Mouse (Mus musculus) frontal cortex, postnatal 14 days (tissue): ENCODE data around the gene Fdps.
A peak's percentile ranks its signal among the peaks of the same experiment; 100 is the strongest.
"Not testable (repeated sequence)": the region's sequence is repeated elsewhere in the genome, so short reads cannot be mapped to it uniquely, and the experiment has no call there.

ENCODE experiments used
- DNase-seq, 2 experiments: peaks; one replicate each; pipeline ENCODE4 v3.0.0; 2022; ENCODE audit warnings: low spot score in 2 of 2

Gene Fdps

DNA sequence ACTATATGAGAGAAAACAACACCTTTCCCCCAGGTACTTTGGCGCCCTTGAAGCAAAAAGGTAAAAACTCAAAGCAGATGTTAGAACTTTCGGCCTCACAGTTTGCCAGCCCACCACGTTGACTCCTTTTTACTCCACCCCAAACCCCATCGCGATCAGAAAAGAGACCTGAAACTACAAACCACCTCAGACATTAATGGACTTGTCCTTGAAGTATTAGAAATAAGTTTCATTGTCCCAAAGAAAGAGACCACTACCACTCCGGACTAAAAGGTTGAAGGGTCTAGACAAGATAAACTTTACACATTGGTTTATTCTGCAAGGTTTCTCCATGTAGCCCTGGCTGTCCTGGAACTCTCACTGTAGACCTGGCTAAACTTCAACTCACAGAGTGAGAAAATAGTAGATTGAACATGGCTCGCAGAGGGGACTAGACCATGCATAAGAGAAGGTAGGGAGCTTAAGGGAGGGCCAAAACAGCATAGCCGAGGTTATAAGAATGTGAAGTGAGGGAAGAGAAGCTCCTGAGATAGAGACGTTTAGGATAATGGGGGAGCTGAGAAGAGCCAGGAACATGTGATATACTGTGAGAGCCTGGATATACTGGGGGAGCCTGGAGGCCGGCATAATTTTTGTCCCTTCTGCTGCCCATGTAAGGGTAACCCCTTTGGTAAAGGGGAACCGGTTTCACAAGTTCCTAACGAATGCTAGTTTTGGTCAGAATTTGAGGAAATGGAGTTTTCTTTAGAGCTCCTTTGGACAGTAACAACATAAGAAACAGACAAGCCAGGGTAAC is 934 bp upstream of the Fdps start:
- DNase-seq: no peak

DNA sequence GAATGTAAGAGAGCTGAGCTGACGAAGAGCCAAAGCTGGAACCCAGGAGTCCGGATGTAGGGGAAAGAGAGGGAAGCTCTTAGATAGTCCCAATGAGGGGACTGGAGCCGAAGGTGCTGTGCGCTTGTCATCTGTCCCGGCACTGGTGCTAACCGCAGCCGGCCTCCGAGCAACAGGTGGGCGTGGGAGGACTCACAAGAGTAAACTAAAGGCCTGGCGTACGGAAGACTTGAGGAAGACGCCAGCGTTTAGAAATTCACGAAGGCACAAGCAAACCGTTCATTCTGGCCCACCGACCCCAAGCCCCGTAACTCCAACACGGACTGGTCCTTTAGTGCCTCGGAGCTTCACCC is 324 bp downstream of the Fdps start:
- no peak for DNase-seq

DNA sequence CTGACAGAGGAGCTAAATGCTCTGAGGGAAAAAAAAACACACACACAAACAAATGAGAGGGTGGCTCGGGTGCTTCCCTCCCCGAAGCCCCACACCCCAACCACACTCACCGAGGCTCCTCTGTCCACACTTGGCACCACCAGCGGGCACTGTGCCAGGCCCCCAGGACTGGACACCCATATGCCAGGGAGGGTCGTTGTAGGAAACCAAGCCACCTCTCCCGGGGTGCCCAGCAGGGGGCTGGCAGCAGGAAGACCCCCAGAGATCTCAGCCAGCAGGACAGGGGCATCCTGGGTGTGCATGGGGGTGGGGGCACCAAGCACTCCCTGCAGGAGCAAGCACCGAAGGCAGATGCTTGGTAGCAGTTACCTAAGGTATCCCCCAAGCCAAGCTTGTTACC is 948 bp downstream of the Fdps start, which contains the start of gene Gm43738:
Gene Gm43738 (minus strand): TSS at position 289 of the 400 bp plus-strand sequence.
- no peak for DNase-seq

- no peak for DNase-seq
These were observed 7.7 kb downstream of the Fdps start for GRCm38 (mm10) chr3:89094021-89094420.

DNA sequence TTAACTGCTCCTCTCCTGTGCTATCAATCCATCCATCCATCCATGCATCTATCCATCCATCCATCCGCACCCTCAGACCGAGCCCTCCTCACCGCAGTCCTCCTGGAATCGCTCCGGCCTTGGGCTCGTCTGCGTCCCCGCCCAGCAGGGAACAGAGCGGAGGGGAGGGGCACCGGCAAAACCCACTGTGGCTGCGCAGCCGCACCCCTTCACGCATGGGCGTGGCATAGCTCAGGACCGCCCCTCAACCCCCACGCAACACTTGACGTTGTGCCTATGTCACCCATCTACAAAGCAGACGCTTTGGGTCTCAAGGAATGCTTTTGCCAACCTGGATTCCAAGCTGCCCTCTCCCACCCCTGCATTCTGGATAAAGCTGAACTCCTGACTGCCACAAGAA is 8.6 kb downstream of the Fdps start, which contains the start of gene Rusc1:
Gene Rusc1 (minus strand): TSS at position 137 of the 400 bp plus-strand sequence.
- DNase-seq: peak; percentile 90 to 92

GRCm38 (mm10) chr3:89092509-89093090 is 9.2 kb downstream of the Fdps start:
- peak in 1 of 2 experiments; percentile 24 for DNase-seq

GRCm38 (mm10) chr3:89091811-89092508 is 9.8 kb downstream of the Fdps start:
- no peak for DNase-seq

DNA sequence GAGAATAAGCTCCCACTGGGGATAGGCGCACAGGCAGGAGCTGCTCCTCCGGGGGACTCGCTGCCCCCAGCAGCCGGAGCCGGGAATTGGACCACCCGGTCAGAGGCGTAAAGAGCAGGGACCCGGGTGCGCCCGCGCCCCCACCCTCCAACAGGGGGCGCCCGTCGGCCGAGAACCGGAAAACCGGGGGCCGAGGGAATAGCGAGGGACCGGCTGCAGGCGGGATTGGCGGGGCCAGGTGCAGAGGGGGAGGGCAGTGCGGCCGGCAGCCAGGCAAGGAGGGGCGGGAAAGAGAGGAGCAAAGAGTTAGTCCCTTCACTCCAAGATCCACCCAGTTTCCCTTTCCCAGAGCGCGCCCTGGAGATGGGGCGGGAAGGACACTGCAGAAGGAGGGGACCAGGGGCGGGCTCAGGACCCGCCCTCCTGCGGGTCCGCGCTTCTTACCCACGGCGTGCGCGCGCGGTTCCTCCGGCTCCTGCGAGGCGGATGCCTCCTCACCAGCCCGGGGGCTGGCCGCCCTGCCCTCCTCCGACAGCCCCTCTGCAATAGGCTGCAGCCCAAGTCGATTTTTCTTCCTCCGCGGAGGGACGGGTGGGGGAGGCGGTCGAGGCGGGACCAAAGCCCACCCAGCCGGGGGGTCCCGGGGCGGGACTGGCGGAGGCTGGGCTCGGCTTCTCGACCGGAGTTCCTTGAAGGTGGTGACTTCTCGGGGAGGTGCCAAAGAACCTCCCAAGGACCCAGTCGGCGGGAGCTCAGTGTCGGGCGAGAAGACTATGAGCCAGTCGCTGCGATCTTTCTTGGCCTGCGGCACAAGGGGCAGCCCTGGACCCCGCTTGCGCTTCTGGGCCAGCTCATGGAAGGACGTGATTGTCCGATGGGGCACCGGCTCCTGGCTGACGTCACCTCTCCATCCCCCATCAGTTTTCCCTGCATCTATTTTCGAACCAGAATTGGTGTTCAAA is 10.8 kb downstream of the Fdps start:
- peak; percentile 74 to 77 for DNase-seq

- DNase-seq: peak; percentile 80 to 82
These were observed 11.7 kb downstream of the Fdps start for GRCm38 (mm10) chr3:89089882-89090591.

DNA sequence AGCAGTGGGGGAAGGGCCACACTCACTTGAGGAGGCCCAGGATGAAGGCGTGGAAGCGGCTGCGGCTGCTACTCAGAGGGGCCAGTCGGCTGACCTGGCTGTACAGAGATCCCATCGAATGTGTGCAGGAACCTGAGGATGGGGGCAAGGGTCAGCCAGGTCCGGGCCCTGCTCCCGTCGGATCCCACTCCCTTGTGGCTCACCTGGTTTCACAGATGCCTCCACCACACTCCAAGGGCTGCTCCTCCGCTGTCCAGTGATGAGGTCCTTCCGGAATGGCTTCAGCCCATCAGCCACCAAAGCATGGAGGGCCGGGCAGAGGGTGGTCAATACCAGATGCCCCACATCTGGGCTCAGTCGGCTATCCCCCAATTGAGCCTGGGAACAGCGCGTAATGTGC is 12.8 kb downstream of the Fdps start:
- no peak for DNase-seq

DNA sequence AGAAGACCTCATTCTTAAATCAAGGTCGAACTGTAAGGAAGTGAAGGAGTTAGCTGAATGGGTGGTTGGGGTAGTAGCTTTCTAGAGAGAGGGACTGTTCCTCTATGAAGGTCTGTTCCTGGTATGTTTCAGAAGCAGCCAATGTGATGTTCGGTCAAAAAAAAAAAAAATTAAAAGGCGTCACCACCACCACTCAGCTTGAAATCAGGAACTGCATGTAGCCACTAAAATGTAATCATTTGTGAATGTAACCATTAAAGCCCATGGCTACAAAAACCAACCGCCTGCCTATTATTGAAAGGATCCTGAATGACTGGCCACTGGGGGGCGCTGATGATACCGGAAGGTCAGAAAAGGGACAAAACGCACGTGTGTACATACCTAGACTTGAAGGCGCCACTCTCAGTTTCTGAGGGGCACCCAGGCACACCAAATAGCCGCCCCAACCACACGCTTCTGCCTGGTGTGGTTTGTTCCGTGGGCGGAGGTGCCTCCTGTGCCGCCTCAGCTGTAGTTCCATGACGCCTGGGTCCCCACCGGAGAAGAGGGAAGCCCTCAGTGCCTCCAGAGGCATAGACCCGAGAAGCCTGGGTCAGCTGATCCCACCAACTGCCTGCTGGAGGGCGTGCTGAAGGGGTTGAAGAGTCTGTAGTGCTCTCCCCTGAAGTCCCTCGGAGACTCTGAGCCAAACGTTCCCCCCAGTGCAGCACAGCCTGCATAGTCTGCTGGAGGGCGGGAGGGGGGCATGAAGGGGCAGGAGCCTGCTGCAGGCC is 14.2 kb downstream of the Fdps start:
- peak in 1 of 2 experiments; percentile 75 for DNase-seq

GRCm38 (mm10) chr3:89084654-89085190 is 17.0 kb downstream of the Fdps start:
- DNase-seq: no peak

- DNase-seq: no peak
These were observed 17.6 kb downstream of the Fdps start for GRCm38 (mm10) chr3:89084133-89084532.

GRCm38 (mm10) chr3:89082287-89082686 is 19.5 kb downstream of the Fdps start:
- not testable (repeated sequence) for DNase-seq

DNA sequence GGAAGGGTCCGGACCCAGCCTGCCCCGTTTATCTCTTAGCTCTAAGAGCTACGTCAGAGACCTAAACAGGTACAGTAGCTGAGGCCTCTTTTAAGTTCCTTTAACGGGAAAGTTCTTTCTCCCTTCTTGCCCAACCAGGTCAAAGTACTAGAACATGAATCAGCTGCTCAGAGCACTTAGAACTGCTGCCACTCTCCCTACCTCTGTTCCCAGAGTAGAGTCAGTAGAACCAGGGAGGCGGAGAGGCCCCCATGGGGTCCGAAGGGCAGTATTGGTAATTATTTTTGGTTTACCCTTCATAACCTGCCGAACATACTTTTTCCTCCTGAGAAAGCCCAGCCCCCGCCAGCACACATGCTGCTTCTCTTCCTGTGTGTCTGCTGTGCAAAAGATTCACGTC is 24.4 kb downstream of the Fdps start:
- no peak for DNase-seq

DNA sequence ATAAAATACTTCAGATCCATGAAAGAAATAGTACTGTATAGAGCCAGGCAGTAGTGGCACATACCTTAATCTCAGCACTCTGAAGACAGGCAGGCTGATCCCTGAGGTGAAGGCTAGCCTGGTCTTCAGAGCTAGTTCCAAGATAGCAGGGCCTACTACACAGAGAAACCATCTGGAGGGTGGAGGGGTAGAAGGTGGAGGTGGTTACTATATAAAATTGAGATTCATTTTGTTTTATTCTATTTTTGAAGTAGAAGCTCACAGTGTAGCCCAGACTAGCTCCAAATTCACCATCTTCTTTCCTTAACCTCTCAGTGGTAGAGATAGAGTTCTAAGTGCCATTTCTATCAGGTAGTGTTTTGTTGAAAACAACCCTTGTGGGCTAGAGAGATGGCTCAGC is 34.5 kb downstream of the Fdps start:
- no peak for DNase-seq

DNA sequence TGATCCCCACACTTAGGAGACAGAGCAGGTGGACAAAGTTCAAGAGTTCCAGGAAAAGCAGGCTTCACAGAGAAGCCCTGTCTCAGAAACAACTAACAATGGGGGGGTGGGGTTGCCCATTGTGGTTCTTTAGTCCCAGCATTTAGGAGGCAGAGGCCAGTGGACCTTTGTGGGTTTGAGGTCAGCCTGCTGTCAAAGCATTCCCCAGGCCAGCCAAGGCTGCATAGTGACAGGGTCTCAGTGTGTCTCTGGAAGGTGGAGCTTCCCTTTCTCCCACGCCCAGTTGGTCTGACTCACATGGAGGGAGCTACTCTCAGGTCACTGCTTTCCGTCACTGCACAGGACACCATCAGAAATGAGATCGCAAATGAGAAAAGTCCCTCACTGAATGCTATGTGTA is 40.1 kb downstream of the Fdps start:
- no peak for DNase-seq

DNA sequence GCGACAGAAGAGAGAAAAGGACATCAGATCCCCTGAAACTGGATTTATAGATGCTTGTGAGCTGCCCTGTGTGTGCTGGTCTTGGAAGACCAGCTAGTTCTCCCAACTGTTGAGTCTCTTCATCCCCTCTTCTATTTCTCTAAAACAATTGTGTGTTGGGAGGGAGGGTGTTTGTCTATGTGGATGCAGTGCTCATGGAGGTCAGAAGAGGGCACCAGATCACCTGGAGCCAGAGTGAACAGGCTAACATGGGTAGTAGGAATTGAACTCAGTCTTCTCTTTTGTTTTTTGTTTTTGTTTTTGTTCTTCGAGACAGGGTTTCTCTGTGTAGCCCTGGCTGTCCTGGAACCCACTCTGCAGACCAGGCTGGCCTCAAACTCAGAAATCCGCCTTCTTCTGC is 43.0 kb downstream of the Fdps start:
- no peak for DNase-seq

DNA sequence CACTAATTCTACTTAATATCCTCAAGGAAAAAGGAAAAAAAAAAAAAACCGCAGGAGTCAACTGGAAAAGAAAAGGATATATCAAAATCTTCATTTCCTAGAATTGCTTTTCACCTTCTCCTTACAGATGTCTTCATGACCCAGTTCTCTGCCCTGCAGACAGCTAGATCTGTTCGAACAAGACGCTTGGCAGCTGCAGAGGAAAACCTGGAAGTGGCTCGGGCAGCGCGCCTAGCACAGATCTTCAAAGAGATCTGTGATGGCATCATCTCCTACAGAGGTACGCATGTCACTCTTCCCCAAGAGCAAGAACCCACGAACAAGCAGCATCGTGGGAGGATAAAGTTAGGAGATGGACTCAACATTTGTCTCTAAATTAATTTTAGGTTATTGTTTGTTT is 43.4 kb downstream of the Fdps start:
- DNase-seq: no peak
